Mouse (Mus musculus) midbrain, postnatal 0 days (tissue): Measurements from ENCODE around the gene Hsf4. TPM values are rescaled to one million over a fixed set of nuclear protein-coding genes. Genes with fewer than 3 reads are reported as not detected.
A peak's percentile ranks its signal among the peaks of the same experiment; 100 is the strongest.

Source experiments
- ATAC-seq: fragments of 200-750 bp; cut with Nextera tagmentation; 2 replicates; pipeline ENCODE4 v1.8.0; 2017; ENCODE audit warnings: moderate number of reproducible peaks, mild to moderate bottlenecking, moderate TSS enrichment, moderate library complexity; ENCODE audit not compliant: low FRiP score
- DNase-seq: peaks from one replicate; pipeline ENCODE4 v3.0.0-alpha.2; 2015; ENCODE audit warnings: low spot score
- H3K27ac ChIP-seq: fragments of 300-500 bp; sonication (generic); 2 replicates; pipeline ENCODE4 v1.5.1; 2014; ENCODE audit warnings: low read depth, mild to moderate bottlenecking, low read length, mixed read lengths
- H3K27me3 ChIP-seq: fragments of 300-500 bp; sonication (generic); 2 replicates; pipeline ENCODE4 v1.6.1; 2014; ENCODE audit warnings: low read length, control low read depth, mixed read lengths; ENCODE audit not compliant: insufficient read depth
- H3K36me3 ChIP-seq: fragments of 300-500 bp; sonication (generic); 2 replicates; pipeline ENCODE4 v1.6.1; 2014; ENCODE audit warnings: low read length, control low read depth, mixed read lengths; ENCODE audit not compliant: insufficient read depth
- H3K4me1 ChIP-seq: fragments of 300-500 bp; sonication (generic); 2 replicates; pipeline ENCODE4 v1.6.1; 2014; ENCODE audit warnings: mild to moderate bottlenecking, control low read depth, antibody characterized with exemption, low read length, mixed read lengths; ENCODE audit not compliant: insufficient read depth
- H3K4me2 ChIP-seq: fragments of 300-500 bp; sonication (generic); 2 replicates; pipeline ENCODE4 v1.6.1; 2014; ENCODE audit warnings: low read depth, mild to moderate bottlenecking, low read length, mixed read lengths; ENCODE audit not compliant: poor library complexity, severe bottlenecking
- H3K4me3 ChIP-seq: fragments of 300-500 bp; sonication (generic); 2 replicates; pipeline ENCODE4 v1.5.1; 2014; ENCODE audit warnings: low read depth, mild to moderate bottlenecking, low read length, moderate library complexity
- H3K9ac ChIP-seq: fragments of 300-500 bp; sonication (generic); replicated peaks from 2 replicates; pipeline ENCODE4 v1.6.1; 2014; ENCODE audit warnings: mild to moderate bottlenecking, low read length, moderate library complexity, mixed read lengths; ENCODE audit not compliant: poor library complexity, severe bottlenecking
- H3K9me3 ChIP-seq: fragments of 300-500 bp; sonication (generic); 2 replicates; pipeline ENCODE4 v1.6.1; 2016; ENCODE audit warnings: low read length, control low read depth
- CTCF ChIP-seq: IDR thresholded peaks from 2 replicates; pipeline ENCODE4 v1.5.1; 2016; ENCODE audit warnings: antibody characterized with exemption, mild to moderate bottlenecking
- WGBS: fragments of 180-500 bp; shearing (Covaris S2); extraction: QIAGEN DNeasy Blood & Tissue Kit; methylation state at CpG from one replicate; pipeline ENCODE4 v1.1.7; 2014; 5-methylcytosine and 5-hydroxymethylcytosine counted together
- polyA plus RNA-seq: library from polyadenylated mRNA; unstranded; fragments of >200 nt; fragmentation: Nextera tagmentation; extraction: Ambion mirVana; gene quantifications from 2 replicates; pipeline ENCODE4 v1.2.1, GENCODE M21; 2015
- total RNA-seq: library from RNA; depleted of rRNA; stranded (reverse); fragments of >200 nt; gene quantifications from 2 replicates; pipeline ENCODE4 v1.2.3, GENCODE M21; 2014

Gene Hsf4
- total and polyA plus RNA-seq, 2 experiments from 2014 or later, result 0.33 to 0.43 TPM

DNA sequence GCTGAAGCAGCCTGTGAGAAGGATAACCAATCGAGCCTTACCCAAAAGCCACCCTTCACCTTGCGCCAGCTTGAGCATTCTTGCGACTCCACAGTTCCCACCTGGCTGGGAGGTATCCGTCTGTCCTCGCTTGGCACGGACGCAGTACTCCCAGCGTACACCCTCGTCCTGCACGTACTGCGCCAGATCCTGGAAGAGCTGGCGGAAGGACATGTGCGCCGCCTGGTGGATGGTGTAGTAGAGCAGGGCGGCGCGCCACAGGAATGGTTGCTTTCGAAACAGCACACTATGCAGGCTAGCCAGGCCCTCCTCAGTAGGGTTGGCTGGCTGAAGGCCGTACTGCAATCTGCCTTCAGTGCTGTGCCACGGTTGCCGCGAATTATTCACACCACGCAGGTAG lies 13.5 kb downstream of the Hsf4 start:
- Histone ChIP-seq H3K27me3 (no peaks in the 10 kb centered on the region), H3K9ac (no peak overlapping the region), H3K4me1 (peaks cover 11% of the 10 kb centered on the region), H3K36me3 (peaks cover 37% of the 10 kb centered on the region), H3K4me2 (no peak overlapping the region), H3K27ac (no peak overlapping the region), H3K9me3 (no peaks in the 10 kb centered on the region), H3K4me3 (no peak overlapping the region)
- ATAC-seq, result no peak
- no peak for DNase-seq
- TF ChIP-seq CTCF, result peak; percentile 67
- WGBS, result 32% methylated on average over 23 of the region's 23 CpGs

DNA sequence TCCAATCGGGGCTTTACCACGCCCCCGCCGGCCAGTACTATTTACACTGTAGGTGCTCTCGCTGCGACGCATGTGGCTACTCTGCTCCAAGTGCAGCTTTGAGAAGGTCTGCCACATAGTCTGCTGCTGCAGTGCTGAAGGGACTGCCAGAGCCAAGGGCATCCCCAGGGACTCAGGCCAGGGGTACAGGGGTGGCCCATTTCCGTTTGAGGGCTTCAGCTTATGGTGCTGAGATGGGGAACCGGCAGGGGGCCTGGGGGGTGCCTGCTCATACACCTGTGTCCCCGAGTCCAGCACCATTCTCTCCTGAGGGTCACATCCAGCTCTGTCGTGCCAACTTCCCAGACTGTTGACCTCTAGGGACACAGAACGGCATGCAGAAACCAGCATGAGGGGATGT lies 15.9 kb downstream of the Hsf4 start:
- H3K9me3 ChIP-seq, result no peaks in the 10 kb centered on the region
- H3K4me3 ChIP-seq, result no peak overlapping the region
- H3K4me1 ChIP-seq, result peaks cover 13% of the 10 kb centered on the region
- H3K27ac ChIP-seq, result no peak overlapping the region
- H3K36me3 ChIP-seq, result peaks cover 28% of the 10 kb centered on the region
- TF ChIP-seq CTCF, result no peak
- 51% methylated on average over 12 of the region's 12 CpGs for WGBS
- ATAC-seq (no peak), DNase-seq (no peak)
- no peak overlapping the region for H3K4me2 ChIP-seq
- H3K9ac ChIP-seq, result no peak overlapping the region
- no peaks in the 10 kb centered on the region for H3K27me3 ChIP-seq

DNA sequence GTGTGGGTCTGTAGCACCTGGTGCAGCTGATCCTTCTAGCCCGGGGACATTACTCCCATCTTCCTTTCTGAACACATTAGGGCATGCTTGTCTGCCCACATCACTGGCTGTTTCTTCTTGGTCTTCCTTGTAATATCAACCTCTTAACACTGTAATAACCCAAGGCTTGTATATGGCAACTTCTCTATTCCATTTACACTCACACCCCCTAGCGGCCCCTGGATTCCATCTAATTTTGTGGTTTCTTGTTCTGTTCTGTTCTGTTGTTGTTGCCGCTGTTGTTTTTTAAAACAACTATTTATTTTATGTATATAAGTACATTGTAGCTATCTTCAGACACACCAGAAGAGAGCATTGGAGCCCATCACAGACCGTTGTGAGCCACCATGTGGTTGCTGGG lies 17.3 kb downstream of the Hsf4 start:
- H3K4me3 ChIP-seq, result no peak overlapping the region
- DNase-seq (no peak), ATAC-seq (no peak)

DNA sequence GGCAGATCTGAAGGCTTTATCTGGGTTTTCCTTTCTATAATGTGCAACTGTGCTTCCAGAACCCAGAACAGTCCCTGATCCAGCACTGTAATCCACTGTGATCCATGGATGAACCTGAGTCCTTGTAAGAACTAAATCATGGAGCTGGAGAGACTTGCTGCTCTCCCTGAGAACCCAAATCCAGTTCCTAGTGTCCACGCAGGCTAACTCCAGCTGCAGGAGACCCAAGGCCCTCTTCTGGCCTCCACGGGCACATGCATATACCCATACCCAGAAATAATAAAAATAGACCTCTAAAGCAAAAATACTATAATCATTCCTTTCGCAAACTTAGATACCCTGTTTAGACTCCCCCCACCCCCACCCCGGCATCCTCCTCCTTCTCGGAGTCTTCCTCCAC lies 18.6 kb downstream of the Hsf4 start:
- peak overlapping the region; percentile 75; the same call in 1 of the 2 replicates for H3K9ac ChIP-seq
- H3K27ac ChIP-seq, result peak overlapping the region; percentile 92
- peak; percentile 28 for TF ChIP-seq CTCF
- H3K4me3 ChIP-seq, result peak overlapping the region; percentile 50
- 77% methylated on average over 5 of the region's 5 CpGs for WGBS
- H3K27me3 ChIP-seq, result no peaks in the 10 kb centered on the region
- ATAC-seq (no peak), DNase-seq (no peak)
- peaks cover 13% of the 10 kb centered on the region for H3K4me1 ChIP-seq
- no peaks in the 10 kb centered on the region for H3K9me3 ChIP-seq
- peak overlapping the region; percentile 50 for H3K4me2 ChIP-seq
- H3K36me3 ChIP-seq, result peaks cover 7% of the 10 kb centered on the region; the same call in 1 of the 2 replicates

More for the DNA sequence above, 17.3 kb downstream of the Hsf4 start:
- Histone ChIP-seq H3K4me2 (peak overlapping the region; percentile 50; the same call in 1 of the 2 replicates), H3K36me3 (peaks cover 20% of the 10 kb centered on the region), H3K9me3 (no peaks in the 10 kb centered on the region), H3K9ac (no peak overlapping the region), H3K4me1 (peaks cover 13% of the 10 kb centered on the region), H3K27ac (no peak overlapping the region), H3K27me3 (no peaks in the 10 kb centered on the region)
- 87% methylated on average over 4 of the region's 4 CpGs for WGBS
- TF ChIP-seq CTCF, result 0 out of 2 replicates have a peak, but pooled peaks have one; percentile 3

DNA sequence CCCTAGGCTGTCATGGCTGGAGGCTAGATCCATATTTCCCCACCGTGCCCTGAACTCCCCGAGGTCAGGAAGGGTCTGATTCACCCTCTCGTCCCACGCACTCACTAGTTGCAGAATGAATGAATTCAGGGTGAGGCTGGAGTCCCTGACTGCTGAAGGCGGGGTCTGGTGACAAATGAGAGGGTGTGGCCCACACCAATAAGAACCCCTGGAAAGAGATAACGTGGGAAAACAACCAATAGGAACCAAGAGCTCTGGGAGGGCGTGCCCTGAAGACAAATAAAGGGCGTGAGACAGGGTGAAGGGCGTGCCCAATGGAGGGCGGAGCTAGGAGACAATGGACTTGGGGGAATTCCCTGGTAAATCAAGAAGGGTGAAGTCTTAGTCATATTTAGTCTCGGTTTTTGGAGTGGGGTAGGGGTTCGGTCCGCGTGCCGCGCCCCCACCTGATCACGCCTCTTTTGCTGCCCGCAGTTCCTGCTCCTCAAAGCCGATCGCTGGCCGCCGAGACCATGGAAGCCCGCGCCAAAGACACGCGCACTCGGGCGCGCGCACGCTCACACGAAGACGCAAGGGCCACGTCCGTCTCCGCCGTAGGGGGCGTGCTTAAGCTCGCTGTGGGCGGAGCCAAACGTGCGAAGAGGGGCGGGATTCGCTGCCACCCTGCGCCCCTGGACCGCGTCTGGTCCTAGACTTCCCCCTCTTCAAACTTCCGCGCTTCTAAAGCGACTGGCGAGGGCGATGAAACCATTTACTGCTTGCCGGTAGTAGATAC lies 19.5 kb downstream of the Hsf4 start:
- Histone ChIP-seq H3K4me3 (peak overlapping the region; percentile 50), H3K9me3 (no peaks in the 10 kb centered on the region), H3K4me2 (peak overlapping the region; percentile 50), H3K9ac (peak overlapping the region; percentile 75), H3K36me3 (0 out of 2 replicates have a peak, but pooled peaks cover 4% of the 10 kb centered on the region), H3K27ac (peak overlapping the region; percentile 92), H3K27me3 (no peaks in the 10 kb centered on the region), H3K4me1 (peaks cover 13% of the 10 kb centered on the region)
- WGBS, result under 1% methylated on average over 53 of the region's 53 CpGs
- DNase-seq (peak; percentile 98), ATAC-seq (peak; percentile 91)
- peak; percentile 61 for TF ChIP-seq CTCF

DNA sequence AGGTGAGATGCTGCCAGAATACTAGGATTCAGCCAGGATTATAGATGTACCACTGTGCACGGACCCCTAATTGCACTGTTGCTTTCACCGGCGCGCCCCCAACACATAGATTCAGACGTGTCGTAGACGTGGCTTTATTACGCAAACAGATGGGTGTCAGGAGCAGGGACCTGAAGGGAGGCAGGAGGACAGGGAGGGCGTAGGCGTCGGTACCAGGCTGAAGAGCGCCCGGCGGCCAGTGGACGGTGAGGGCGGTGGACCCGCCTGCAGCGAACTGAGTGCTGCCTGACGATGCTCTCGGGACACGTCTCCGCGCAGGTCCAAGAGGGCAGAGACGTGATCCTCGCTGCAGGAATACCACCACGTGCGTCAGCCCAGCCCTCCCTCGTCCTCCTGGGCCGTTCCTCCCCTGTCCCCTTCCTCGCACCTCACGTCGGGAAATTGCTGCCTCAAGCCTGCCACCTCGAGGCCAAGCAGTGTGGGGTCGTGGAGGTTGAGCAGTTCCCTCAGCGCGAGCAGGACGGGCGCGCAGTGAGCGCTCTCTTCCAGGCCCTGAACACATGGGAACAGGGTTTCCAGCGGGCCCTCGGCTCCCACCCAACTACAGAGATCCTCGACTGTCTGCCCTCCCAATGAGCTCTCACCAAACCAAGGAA lies 20.3 kb downstream of the Hsf4 start, which contains the start of gene 4931428F04Rik:
Gene 4931428F04Rik (minus strand): TSS at position 60 of the 656 bp plus-strand sequence.
- TF ChIP-seq CTCF, result peak; percentile 75
- no peaks in the 10 kb centered on the region for H3K27me3 ChIP-seq
- peak within 1 kb of the TSS; percentile 75 for H3K9ac ChIP-seq
- peak within 1 kb of the TSS; percentile 50 for H3K4me3 ChIP-seq
- WGBS, result under 1% methylated on average over 42 of the region's 43 CpGs
- DNase-seq, result peak; percentile 59
- ATAC-seq, result peak; percentile 62
- H3K4me1 ChIP-seq, result peaks cover 13% of the 10 kb centered on the region
- H3K4me2 ChIP-seq, result peak within 1 kb of the TSS; percentile 50
- 0 out of 2 replicates have a peak, but pooled peaks cover 4% of the 10 kb centered on the region for H3K36me3 ChIP-seq
- no peaks in the 10 kb centered on the region for H3K9me3 ChIP-seq
- H3K27ac ChIP-seq, result peak within 1 kb of the TSS; percentile 92
